Mouse (Mus musculus) layer of hippocampus, postnatal 10 days (tissue): ENCODE measurements at regions not wholly inside any gene's neighbourhood (a gene's known extent, or its start where the extent isn't known, plus 50 kb on each side); places are given as distances from the start of the nearest gene placed in this dataset.

ENCODE experiments used
- DNase-seq, 2 experiments: peaks; one replicate each; pipeline ENCODE4 v3.0.0; 2021; ENCODE audit warnings: low spot score in 2 of 2

GRCm38 (mm10) chr12:44145321-44145720 lies 64.8 kb downstream of the Dnajb9 start:
- DNase-seq = no peak

GRCm38 (mm10) chr12:44139026-44139425 lies 71.1 kb downstream of the Dnajb9 start:
- no peak for DNase-seq

- DNase-seq = no peak
Measured at GRCm38 (mm10) chr12:44128874-44129273, 81.3 kb downstream of the Dnajb9 start.

GRCm38 (mm10) chr12:44105085-44105484 lies 105.0 kb downstream of the Dnajb9 start:
- DNase-seq = no peak

GRCm38 (mm10) chr12:44099188-44099587 lies 110.9 kb downstream of the Dnajb9 start:
- no peak for DNase-seq

- DNase-seq = no peak
Measured at GRCm38 (mm10) chr12:44071766-44072165, 138.4 kb downstream of the Dnajb9 start.

GRCm38 (mm10) chr12:44056493-44057163 lies 153.5 kb downstream of the Dnajb9 start:
- no peak for DNase-seq

GRCm38 (mm10) chr12:44045806-44046205 lies 164.3 kb downstream of the Dnajb9 start:
- DNase-seq = no peak

- DNase-seq = peak; percentile 10 to 27
Measured at GRCm38 (mm10) chr12:44044388-44045105, 165.6 kb downstream of the Dnajb9 start.

GRCm38 (mm10) chr12:44006795-44007194 lies 203.3 kb downstream of the Dnajb9 start:
- DNase-seq = no peak

- DNase-seq = no peak
Measured at GRCm38 (mm10) chr12:43983548-43983947, 226.6 kb downstream of the Dnajb9 start.

GRCm38 (mm10) chr12:43963973-43964372 lies 246.2 kb downstream of the Dnajb9 start:
- DNase-seq = no peak

GRCm38 (mm10) chr12:43962551-43963120 lies 247.5 kb downstream of the Dnajb9 start:
- peak; percentile 63 to 69 for DNase-seq

- DNase-seq = no peak
Measured at GRCm38 (mm10) chr12:43924228-43924627, 285.9 kb downstream of the Dnajb9 start.

- DNase-seq = no peak
Measured at GRCm38 (mm10) chr12:43920396-43920795, 289.7 kb downstream of the Dnajb9 start.

GRCm38 (mm10) chr12:43919114-43919513 lies 291.0 kb downstream of the Dnajb9 start:
- DNase-seq = no peak

- DNase-seq = no peak
Measured at GRCm38 (mm10) chr12:43916779-43917178, 293.3 kb downstream of the Dnajb9 start.

- no peak for DNase-seq
Measured at GRCm38 (mm10) chr12:43899273-43899672, 310.9 kb downstream of the Dnajb9 start.

- DNase-seq = no peak
Measured at GRCm38 (mm10) chr12:43885596-43885995, 324.5 kb downstream of the Dnajb9 start.

GRCm38 (mm10) chr12:43860479-43860878 lies 349.6 kb downstream of the Dnajb9 start:
- DNase-seq = no peak

- DNase-seq = no peak
Measured at GRCm38 (mm10) chr12:43856370-43856769, 353.8 kb downstream of the Dnajb9 start.

- DNase-seq = no peak
Measured at GRCm38 (mm10) chr12:43852246-43852645, 357.9 kb downstream of the Dnajb9 start.
